Mouse (Mus musculus): ENCODE measurements at regions not wholly inside any gene's neighbourhood (a gene's known extent, or its start where the extent isn't known, plus 50 kb on each side); places are given as distances from the start of the nearest gene placed in this dataset.

GRCm38 (mm10) chr3:143862531-143862930 is 342.5 kb downstream of the Lmo4 start:
- TF ChIP-seq MXI1 (IDR thresholded peaks at IDR 0.05; ENCODE audit: low read depth, low read length) (no peak), CTCF (IDR thresholded peaks at IDR 0.05 in 2 of 3, conservative IDR thresholded peaks at IDR 0.05 in 1 of 3; ENCODE audit: control insufficient read depth in 1 of 3, insufficient read depth in 1 of 3, low read depth in 2 of 3, low read length in 3 of 3, poor library complexity in 1 of 3, severe bottlenecking in 1 of 3) (no peak), MAX (IDR thresholded peaks at IDR 0.05; ENCODE audit: low read length) (no peak), E2F4 (IDR thresholded peaks at IDR 0.05; ENCODE audit: borderline replicate concordance, low read depth, low read length) (no peak), TAL1 (IDR thresholded peaks at IDR 0.05; ENCODE audit: low read length) (no peak), MYB (IDR thresholded peaks at IDR 0.05; ENCODE audit: low read depth, low read length) (no peak), ZC3H11A (IDR thresholded peaks at IDR 0.05; ENCODE audit: low read depth, low read length) (no peak), EP300 (IDR thresholded peaks at IDR 0.05; ENCODE audit: low read depth in 1 of 2, low read length in 2 of 2) (no peak), BHLHE40 (IDR thresholded peaks at IDR 0.05; ENCODE audit: borderline replicate concordance, low read depth, low read length) (no peak), GABPA (IDR thresholded peaks at IDR 0.05; ENCODE audit: low read depth, low read length) (no peak), USF1 (IDR thresholded peaks at IDR 0.05; ENCODE audit: low read depth, low read length) (no peak), ELF1 (IDR thresholded peaks at IDR 0.05; ENCODE audit: low read depth, low read length) (no peak)
